Mouse (Mus musculus) ES-Bruce4 (cell line): ENCODE measurements at regions not wholly inside any gene's neighbourhood (a gene's known extent, or its start where the extent isn't known, plus 50 kb on each side); places are given as distances from the start of the nearest gene placed in this dataset.
A peak's percentile ranks its signal among the peaks of the same experiment; 100 is the strongest.

Source experiments
- H3K27ac ChIP-seq: 2 replicates; pipeline ENCODE4 v1.5.1; 2012; ENCODE audit warnings: low read length, inconsistent platforms; ENCODE audit not compliant: insufficient read depth
- H3K27me3 ChIP-seq: 2 replicates; pipeline ENCODE4 v1.6.1; 2012; ENCODE audit warnings: mild to moderate bottlenecking, low read length, inconsistent platforms; ENCODE audit not compliant: control insufficient read depth, poor library complexity, insufficient read depth, severe bottlenecking
- H3K36me3 ChIP-seq: 2 replicates; pipeline ENCODE4 v1.6.1; 2012; ENCODE audit warnings: inconsistent platforms, mild to moderate bottlenecking, low read length, moderate library complexity; ENCODE audit not compliant: control insufficient read depth, poor library complexity, insufficient read depth, severe bottlenecking
- H3K4me1 ChIP-seq: one replicate; pipeline ENCODE4 v1.8.1; 2011; ENCODE audit warnings: low read length; ENCODE audit not compliant: control insufficient read depth, insufficient read depth
- H3K4me3 ChIP-seq: 2 replicates; pipeline ENCODE4 v1.5.1; 2011; ENCODE audit warnings: low read depth, mild to moderate bottlenecking, low read length
- H3K9ac ChIP-seq: 2 replicates; pipeline ENCODE4 v1.6.1; 2012; ENCODE audit warnings: low read depth, mild to moderate bottlenecking, inconsistent platforms; ENCODE audit not compliant: poor library complexity, severe bottlenecking
- H3K9me3 ChIP-seq: replicated peaks from 2 replicates; pipeline ENCODE4 v1.6.1; 2012; ENCODE audit warnings: mild to moderate bottlenecking, low read length, inconsistent platforms; ENCODE audit not compliant: control insufficient read depth, poor library complexity, insufficient read depth, severe bottlenecking
- CTCF ChIP-seq: IDR thresholded peaks from one replicate; pipeline ENCODE4 v1.8.1; 2011; ENCODE audit warnings: low read depth, low read length
- EP300 ChIP-seq: IDR thresholded peaks from 2 replicates; pipeline ENCODE4 v1.6.1; 2011; ENCODE audit warnings: low read depth, low read length; ENCODE audit not compliant: insufficient read depth
- POLR2A ChIP-seq: IDR thresholded peaks from one replicate; pipeline ENCODE4 v1.8.1; 2011; ENCODE audit warnings: low read length; ENCODE audit not compliant: insufficient read depth

DNA sequence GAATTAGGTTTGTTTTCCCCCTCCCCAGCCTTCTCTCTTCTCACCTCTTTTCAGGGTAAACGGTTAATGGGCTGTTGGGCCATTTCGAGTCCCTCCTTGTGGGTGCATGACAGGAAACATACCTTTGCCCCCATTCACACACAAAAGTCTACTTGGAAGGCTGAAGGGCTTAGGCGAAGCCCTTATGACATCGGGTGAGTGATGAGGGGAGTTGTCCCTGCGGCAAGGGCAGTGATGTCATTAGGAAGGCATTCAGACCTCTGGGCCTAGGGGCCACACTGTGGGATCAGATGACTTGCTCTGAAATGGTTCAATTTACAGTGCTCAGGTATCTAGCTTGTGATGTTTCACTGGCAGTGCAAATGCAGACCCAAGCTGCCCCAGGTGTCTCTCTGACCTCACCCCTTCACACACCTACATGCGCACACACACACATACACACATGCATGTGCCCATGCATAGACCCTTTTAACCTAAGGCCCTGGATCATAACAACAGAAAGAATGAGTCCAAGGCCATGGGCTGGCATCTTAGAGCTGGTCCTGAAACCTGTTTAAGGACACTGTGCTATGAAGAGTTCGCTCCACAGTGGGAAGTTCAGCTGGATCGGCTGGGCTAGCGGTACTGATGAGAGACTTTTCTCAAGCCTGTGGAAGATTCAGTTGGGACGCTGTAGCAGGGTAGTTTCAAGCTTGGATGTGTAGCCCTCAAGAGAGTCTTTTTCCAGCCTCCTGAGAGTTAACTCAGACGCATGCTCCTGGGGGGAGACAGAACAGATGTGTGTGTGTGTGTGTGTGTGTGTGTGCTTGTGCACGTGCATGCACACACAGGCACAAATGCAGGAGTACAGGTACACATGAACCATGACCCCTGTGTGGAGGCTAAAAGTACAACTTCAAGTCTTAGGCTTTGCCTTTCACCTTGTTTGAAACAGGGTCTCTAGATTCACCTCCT is 298.8 kb downstream of the 1500009L16Rik start:
- H3K4me1 ChIP-seq: peaks cover 2% of the 10 kb centered on the region
- H3K27me3 ChIP-seq: no peaks in the 10 kb centered on the region
- TF ChIP-seq POLR2A (no peak), EP300 (peak; percentile 68; the same call in 1 of the 2 replicates)
- no peaks in the 10 kb centered on the region for H3K9me3 ChIP-seq
- no peak overlapping the region for H3K9ac ChIP-seq
- no peaks in the 10 kb centered on the region for H3K36me3 ChIP-seq
- no peak overlapping the region for H3K27ac ChIP-seq
- H3K4me3 ChIP-seq: no peak overlapping the region

DNA sequence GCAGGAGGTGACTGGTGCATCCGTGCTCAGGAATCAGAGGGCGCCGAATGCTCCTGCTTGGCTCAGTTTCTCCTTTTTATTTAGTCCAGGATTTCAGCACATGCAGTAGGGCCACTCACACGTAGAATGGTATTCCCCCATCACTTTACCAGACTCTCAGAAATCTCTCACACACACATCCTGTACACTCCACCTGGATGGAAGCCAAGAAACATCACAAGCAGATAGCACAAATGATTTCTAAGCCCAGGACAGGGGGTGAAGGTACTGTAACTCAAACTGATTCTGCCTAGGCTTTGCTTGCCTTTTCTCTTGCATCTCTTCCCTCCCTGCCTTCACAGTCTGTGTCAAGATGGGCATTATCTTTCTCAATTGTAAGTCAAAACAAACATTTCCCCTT is 301.6 kb downstream of the 1500009L16Rik start:
- no peak overlapping the region for H3K27ac ChIP-seq
- no peaks in the 10 kb centered on the region for H3K9me3 ChIP-seq
- no peak overlapping the region for H3K4me3 ChIP-seq
- TF ChIP-seq EP300: no peak
- no peak for TF ChIP-seq CTCF
- TF ChIP-seq POLR2A: no peak
- no peak overlapping the region for H3K9ac ChIP-seq
- peaks cover 2% of the 10 kb centered on the region for H3K4me1 ChIP-seq
- no peaks in the 10 kb centered on the region for H3K36me3 ChIP-seq
- H3K27me3 ChIP-seq: no peaks in the 10 kb centered on the region

- Histone ChIP-seq H3K36me3 (no peaks in the 10 kb centered on the region), H3K27ac (no peak overlapping the region), H3K4me3 (no peak overlapping the region), H3K9ac (no peak overlapping the region), H3K4me1 (peaks cover 2% of the 10 kb centered on the region), H3K9me3 (no peaks in the 10 kb centered on the region), H3K27me3 (no peaks in the 10 kb centered on the region)
- no peak for TF ChIP-seq EP300
- TF ChIP-seq CTCF: no peak
- no peak for TF ChIP-seq POLR2A
Observed at GRCm38 (mm10) chr10:84024901-84025300, 302.2 kb downstream of the 1500009L16Rik start.

DNA sequence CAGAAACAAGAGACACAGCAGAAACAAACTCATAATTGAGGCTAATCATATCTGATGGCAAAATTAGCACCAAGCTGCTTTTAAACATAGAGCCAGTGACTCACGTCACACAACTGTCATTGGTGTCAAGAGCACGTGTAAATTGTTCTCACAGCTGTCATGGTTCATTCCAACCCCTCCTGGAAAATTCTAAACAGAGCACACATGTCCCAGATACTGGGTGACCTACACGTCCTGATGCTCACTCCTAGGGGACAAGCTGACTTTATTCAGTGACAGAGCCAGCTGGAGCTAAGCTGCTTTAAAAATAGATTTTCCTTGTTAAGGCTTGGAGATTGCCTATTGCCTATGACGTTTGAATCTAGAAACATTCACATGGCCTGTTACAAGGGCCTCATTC is 304.1 kb downstream of the 1500009L16Rik start:
- no peak for TF ChIP-seq CTCF
- TF ChIP-seq POLR2A: no peak
- TF ChIP-seq EP300: no peak
- no peaks in the 10 kb centered on the region for H3K9me3 ChIP-seq
- no peak overlapping the region for H3K4me3 ChIP-seq
- no peaks in the 10 kb centered on the region for H3K36me3 ChIP-seq
- H3K4me1 ChIP-seq: no peaks in the 10 kb centered on the region
- no peaks in the 10 kb centered on the region for H3K27me3 ChIP-seq
- H3K9ac ChIP-seq: no peak overlapping the region
- H3K27ac ChIP-seq: no peak overlapping the region

GRCm38 (mm10) chr10:84036131-84036877 is 313.6 kb downstream of the 1500009L16Rik start:
- no peak overlapping the region for H3K27ac ChIP-seq

DNA sequence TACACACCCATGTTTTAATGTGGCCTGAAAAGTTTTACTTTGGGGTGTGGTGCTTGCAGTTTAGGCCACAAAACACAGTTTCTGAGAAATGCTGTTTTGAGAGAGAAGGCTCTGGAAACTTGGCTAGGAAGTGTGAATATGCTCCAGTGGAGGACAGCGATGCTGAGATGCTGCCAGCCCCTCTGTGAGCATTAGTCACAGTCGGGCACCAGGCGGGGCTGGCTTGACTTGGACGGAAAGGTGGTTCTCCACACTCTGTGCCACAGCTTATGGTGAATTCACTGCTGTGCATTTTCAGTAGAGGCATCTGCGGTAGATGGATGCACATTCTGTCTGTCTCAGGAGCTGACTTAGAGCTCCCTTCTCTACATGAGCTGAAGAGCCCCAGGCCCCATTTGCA is 326.0 kb downstream of the 1500009L16Rik start:
- Histone ChIP-seq H3K9ac (no peak overlapping the region), H3K27ac (no peak overlapping the region), H3K36me3 (no peaks in the 10 kb centered on the region), H3K4me3 (no peak overlapping the region), H3K27me3 (no peaks in the 10 kb centered on the region), H3K9me3 (no peaks in the 10 kb centered on the region), H3K4me1 (no peaks in the 10 kb centered on the region)
- TF ChIP-seq CTCF: no peak
- no peak for TF ChIP-seq EP300
- TF ChIP-seq POLR2A: no peak

More at GRCm38 (mm10) chr10:84036131-84036877, 313.6 kb downstream of the 1500009L16Rik start:
- Histone ChIP-seq H3K27me3 (no peaks in the 10 kb centered on the region; the same call in 1 of the 2 replicates), H3K36me3 (no peaks in the 10 kb centered on the region), H3K9ac (no peak overlapping the region), H3K4me1 (no peaks in the 10 kb centered on the region), H3K9me3 (no peaks in the 10 kb centered on the region), H3K4me3 (no peak overlapping the region)
- no peak for TF ChIP-seq EP300
- no peak for TF ChIP-seq POLR2A
- TF ChIP-seq CTCF: no peak
